Mouse (Mus musculus) midbrain, embryonic 16.5 days (tissue): Measurements from ENCODE around the gene Chst14. TPM values are rescaled to one million over a fixed set of nuclear protein-coding genes. Genes with fewer than 3 reads are reported as not detected.

Source experiments
- ATAC-seq: fragments of 200-750 bp; cut with Nextera tagmentation; 2 replicates; pipeline ENCODE4 v1.8.0; 2017; ENCODE audit warnings: moderate TSS enrichment
- H3K27ac ChIP-seq: fragments of 300-500 bp; sonication (generic); 2 replicates; pipeline ENCODE4 v1.5.1; 2014; ENCODE audit warnings: mild to moderate bottlenecking, low read length, mixed read lengths
- H3K27me3 ChIP-seq: fragments of 300-500 bp; sonication (generic); 2 replicates; pipeline ENCODE4 v1.6.1; 2014; ENCODE audit warnings: low read depth, low read length, mixed read lengths; ENCODE audit not compliant: control insufficient read depth, insufficient read depth
- H3K36me3 ChIP-seq: fragments of 300-500 bp; sonication (generic); 2 replicates; pipeline ENCODE4 v1.6.1; 2014; ENCODE audit warnings: mild to moderate bottlenecking, low read length, moderate library complexity, mixed read lengths; ENCODE audit not compliant: control insufficient read depth, insufficient read depth
- H3K4me1 ChIP-seq: fragments of 300-500 bp; sonication (generic); 2 replicates; pipeline ENCODE4 v1.6.1; 2014; ENCODE audit warnings: mild to moderate bottlenecking, low read length, mixed read lengths; ENCODE audit not compliant: control insufficient read depth, insufficient read depth
- H3K4me2 ChIP-seq: fragments of 300-500 bp; sonication (generic); 2 replicates; pipeline ENCODE4 v1.6.1; 2014; ENCODE audit warnings: mild to moderate bottlenecking, low read length, mixed read lengths
- H3K4me3 ChIP-seq: fragments of 300-500 bp; sonication (generic); 2 replicates; pipeline ENCODE4 v1.5.1; 2014; ENCODE audit warnings: low read depth, mild to moderate bottlenecking, low read length, moderate library complexity, mixed read lengths
- H3K9ac ChIP-seq: fragments of 300-500 bp; sonication (generic); 2 replicates; pipeline ENCODE4 v1.6.1; 2014; ENCODE audit warnings: low read depth, low read length, mixed read lengths
- H3K9me3 ChIP-seq: fragments of 300-500 bp; sonication (generic); replicated peaks from 2 replicates; pipeline ENCODE4 v1.6.1; 2014; ENCODE audit warnings: mild to moderate bottlenecking, low read length, mixed read lengths; ENCODE audit not compliant: control insufficient read depth, poor library complexity, severe bottlenecking
- WGBS: fragments of 180-500 bp; shearing (Covaris S2); extraction: QIAGEN DNeasy Blood & Tissue Kit; methylation state at CpG from one replicate; pipeline ENCODE4 v1.1.7; 2014; 5-methylcytosine and 5-hydroxymethylcytosine counted together
- polyA plus RNA-seq: library from polyadenylated mRNA; unstranded; fragments of >200 nt; fragmentation: Nextera tagmentation; extraction: Ambion mirVana; gene quantifications from 2 replicates; pipeline ENCODE4 v1.2.1, GENCODE M21; 2015

Gene Chst14
- polyA plus RNA-seq, 1 experiment from 2014 or later = 4.7 TPM

DNA sequence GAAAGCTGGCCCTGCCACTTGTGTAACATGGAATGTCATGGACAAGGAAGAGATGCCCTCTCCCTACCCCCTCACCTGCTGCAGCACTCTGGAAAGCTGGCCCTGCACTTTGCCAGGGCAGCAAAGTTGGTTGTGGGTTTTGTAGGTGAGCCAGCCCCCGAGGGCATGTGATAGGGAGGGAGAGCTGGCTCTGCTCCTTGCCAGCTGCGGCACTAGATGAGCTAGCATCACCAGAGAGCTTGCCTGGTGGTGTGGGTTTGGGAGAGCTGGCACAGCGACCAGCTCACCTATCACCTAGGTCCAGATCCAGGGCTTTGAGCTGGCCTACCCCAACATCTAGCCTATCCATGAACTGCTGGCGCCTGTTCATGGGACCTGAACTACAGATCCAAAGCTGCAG, 22.5 kb downstream of the Chst14 start:
- H3K36me3 ChIP-seq = no peaks in the 10 kb centered on the region
- WGBS = 77% methylated on average over 4 of the region's 4 CpGs
- no peak overlapping the region for H3K9ac ChIP-seq
- H3K4me1 ChIP-seq = no peaks in the 10 kb centered on the region
- H3K9me3 ChIP-seq = no peaks in the 10 kb centered on the region
- ATAC-seq = no peak
- H3K27ac ChIP-seq = no peak overlapping the region
- H3K4me3 ChIP-seq = no peak overlapping the region
- H3K27me3 ChIP-seq = no peaks in the 10 kb centered on the region
- H3K4me2 ChIP-seq = no peak overlapping the region

DNA sequence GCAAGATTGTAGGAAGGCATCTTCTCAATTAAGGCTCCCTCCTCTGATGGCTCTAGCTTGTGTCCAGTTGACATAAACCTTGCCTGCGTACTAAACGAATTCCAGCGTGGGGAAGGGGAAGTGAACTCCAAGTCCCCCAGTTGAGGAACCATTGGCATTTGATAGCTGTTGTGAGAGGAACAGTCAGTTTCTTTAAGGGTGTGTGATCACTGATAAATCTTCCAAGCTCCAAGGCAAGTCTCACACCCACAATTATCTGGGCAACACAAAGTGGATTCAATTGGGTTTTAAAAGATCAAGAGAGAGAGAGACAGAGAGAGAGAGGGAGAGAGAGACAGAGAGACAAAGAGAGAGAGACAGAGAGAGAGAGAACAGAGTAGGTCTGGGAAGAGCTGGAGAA, 23.4 kb downstream of the Chst14 start:
- Histone ChIP-seq H3K36me3 (no peaks in the 10 kb centered on the region), H3K4me1 (no peaks in the 10 kb centered on the region), H3K27ac (no peak overlapping the region), H3K4me3 (no peak overlapping the region), H3K27me3 (no peaks in the 10 kb centered on the region), H3K9ac (no peak overlapping the region), H3K9me3 (no peaks in the 10 kb centered on the region), H3K4me2 (no peak overlapping the region)
- 85% methylated on average over 3 of the region's 3 CpGs for WGBS
- no peak for ATAC-seq

DNA sequence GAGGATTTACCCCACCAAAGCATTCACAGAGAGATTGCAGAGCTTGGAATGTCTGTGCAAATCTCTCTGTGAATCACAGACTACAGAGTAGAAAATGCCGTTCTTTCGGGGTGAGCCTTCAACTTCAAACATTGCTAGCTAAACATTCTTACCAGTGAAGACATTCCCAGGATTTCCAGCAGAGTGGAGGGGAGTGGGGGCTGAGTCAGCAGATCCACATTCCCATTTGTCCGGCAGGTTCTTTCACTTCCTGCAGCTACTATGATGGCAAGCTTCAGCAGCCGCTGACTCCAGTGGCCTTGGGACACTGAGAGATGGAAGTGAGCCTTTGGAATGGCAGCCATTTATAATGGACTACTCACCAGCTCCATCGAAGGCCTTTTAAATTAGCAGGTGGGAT, 30.2 kb downstream of the Chst14 start:
- Histone ChIP-seq H3K9ac (no peak overlapping the region), H3K4me2 (no peak overlapping the region), H3K4me1 (no peaks in the 10 kb centered on the region), H3K4me3 (no peak overlapping the region), H3K27ac (no peak overlapping the region), H3K9me3 (no peaks in the 10 kb centered on the region), H3K36me3 (no peaks in the 10 kb centered on the region), H3K27me3 (no peaks in the 10 kb centered on the region)
- WGBS = 84% methylated on average over 5 of the region's 5 CpGs
- no peak for ATAC-seq

DNA sequence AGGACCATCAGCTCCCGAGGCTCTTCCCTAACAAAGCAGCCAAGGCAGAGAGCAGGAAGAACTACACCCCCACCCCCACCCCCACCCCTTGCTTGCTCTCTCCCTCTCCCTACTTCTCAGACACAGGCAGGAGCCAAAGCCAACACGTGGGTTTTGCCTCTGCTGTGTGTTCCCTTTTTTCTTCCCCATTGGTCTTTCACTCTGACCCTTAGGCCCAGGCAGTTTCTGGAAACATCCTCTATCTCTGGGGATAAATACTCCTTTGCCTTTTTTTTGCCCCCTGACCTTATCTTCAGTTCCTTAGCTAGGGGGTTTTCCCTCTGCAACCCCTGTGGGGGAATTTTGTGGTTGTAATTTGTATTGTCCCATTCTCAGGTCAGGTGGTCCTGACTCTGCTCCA, 33.3 kb downstream of the Chst14 start:
- 18% methylated on average over 2 of the region's 2 CpGs for WGBS
- Histone ChIP-seq H3K27ac (no peak overlapping the region), H3K36me3 (no peaks in the 10 kb centered on the region), H3K4me2 (no peak overlapping the region), H3K9me3 (no peaks in the 10 kb centered on the region), H3K4me3 (no peak overlapping the region), H3K4me1 (no peaks in the 10 kb centered on the region), H3K9ac (no peak overlapping the region), H3K27me3 (no peaks in the 10 kb centered on the region)
- ATAC-seq = no peak

DNA sequence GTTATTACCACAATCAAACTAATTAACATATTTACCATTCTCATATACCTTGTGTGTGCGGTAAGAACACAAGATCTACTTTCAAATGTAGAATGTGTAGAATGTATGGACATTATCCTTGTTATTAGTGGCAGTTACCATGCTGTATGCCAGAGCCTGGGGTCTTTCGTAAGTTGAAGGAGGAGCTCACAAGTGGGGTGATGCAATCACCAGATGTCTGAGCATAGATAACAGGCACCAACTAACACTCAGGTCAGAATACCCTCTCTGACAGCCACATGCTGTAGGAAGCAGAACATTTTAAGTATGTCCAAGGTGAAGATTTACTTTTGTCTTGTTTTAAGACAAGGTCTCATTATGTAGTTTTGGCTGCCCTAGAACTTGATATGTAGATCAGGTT, 34.1 kb downstream of the Chst14 start:
- H3K9ac ChIP-seq = no peak overlapping the region
- no peaks in the 10 kb centered on the region for H3K9me3 ChIP-seq
- ATAC-seq = no peak
- H3K4me1 ChIP-seq = no peaks in the 10 kb centered on the region
- no peaks in the 10 kb centered on the region for H3K27me3 ChIP-seq
- 91% methylated on average over 2 of the region's 2 CpGs for WGBS
- H3K36me3 ChIP-seq = no peaks in the 10 kb centered on the region
- H3K4me3 ChIP-seq = no peak overlapping the region
- no peak overlapping the region for H3K27ac ChIP-seq
- H3K4me2 ChIP-seq = no peak overlapping the region

DNA sequence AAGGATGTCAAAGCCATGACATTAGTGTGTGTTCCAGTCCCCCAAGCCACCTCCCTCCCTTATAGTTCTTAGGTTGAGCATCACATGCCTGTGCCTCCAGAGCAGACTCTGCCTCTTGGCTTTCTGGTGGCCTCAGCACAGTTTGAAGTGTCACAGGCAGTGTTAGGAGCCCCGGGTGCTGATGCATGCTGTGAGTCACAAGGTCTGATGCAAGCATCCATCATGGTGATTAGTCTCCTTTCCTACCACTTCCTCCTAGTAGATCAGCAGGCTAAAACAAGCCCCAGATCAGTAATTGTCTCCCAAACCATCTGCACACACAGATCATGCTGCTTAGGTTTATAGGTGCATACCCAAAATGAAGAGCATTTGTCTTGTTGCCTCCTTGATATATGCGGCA, 35.2 kb downstream of the Chst14 start:
- Histone ChIP-seq H3K4me2 (no peak overlapping the region), H3K27ac (no peak overlapping the region), H3K4me3 (no peak overlapping the region), H3K9ac (no peak overlapping the region), H3K36me3 (no peaks in the 10 kb centered on the region), H3K27me3 (no peaks in the 10 kb centered on the region), H3K4me1 (no peaks in the 10 kb centered on the region), H3K9me3 (no peaks in the 10 kb centered on the region)
- WGBS = 59% methylated on average over 2 of the region's 2 CpGs
- ATAC-seq = no peak

DNA sequence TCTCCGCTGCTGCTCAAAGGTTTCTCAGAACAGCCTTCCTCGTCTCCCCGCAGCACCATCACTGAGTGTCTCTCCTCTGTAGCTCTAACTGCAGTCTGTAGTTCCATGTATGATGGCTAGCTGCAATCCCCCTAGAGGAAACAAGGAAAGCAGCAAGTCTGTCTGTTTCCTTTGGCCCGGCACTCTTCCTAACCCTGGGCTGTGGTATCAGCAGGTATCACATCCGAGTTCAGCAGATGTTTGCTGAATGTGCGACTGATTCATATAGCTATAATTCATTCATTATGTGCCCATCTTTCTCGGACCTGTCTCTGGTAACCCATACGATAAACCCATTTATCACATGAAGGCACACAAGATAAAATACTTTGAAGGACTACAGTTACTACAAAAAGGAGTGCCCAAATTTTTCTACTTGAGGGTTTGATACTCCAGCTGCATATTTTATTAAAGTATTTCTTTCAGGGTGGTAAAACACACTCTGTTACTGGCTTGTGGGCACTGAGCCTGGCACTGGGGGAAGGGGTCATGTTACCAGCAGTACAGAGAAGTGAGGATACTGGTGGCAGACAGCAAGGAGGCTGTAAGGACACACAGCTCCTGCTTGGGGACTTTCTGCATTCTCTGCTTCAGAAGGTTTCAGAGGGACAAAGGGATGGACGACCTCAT, 36.8 kb downstream of the Chst14 start:
- H3K36me3 ChIP-seq = no peaks in the 10 kb centered on the region
- no peaks in the 10 kb centered on the region for H3K9me3 ChIP-seq
- no peak overlapping the region for H3K4me2 ChIP-seq
- WGBS = 57% methylated on average over 9 of the region's 9 CpGs
- no peak overlapping the region for H3K4me3 ChIP-seq
- H3K27me3 ChIP-seq = no peaks in the 10 kb centered on the region
- no peak overlapping the region for H3K27ac ChIP-seq
- H3K4me1 ChIP-seq = no peaks in the 10 kb centered on the region
- ATAC-seq = no peak
- H3K9ac ChIP-seq = no peak overlapping the region

DNA sequence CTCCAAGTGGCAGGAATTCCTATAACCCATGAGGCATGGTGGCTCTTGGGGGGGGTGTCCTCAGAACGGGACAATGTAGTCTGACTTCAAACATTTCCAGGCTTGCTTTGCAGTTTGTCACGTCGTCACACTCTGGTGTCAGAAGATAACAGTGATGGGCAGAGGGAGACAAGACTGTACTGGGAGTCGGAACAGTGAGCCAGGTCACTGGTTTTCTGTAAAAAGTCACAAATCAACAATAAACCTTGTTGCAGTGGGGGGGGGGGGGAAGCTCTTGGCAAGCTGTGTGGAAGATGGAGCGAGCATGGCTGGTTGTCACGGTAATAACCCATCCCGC, 37.3 kb downstream of the Chst14 start:
- no peak for ATAC-seq
- H3K9me3 ChIP-seq = no peaks in the 10 kb centered on the region
- WGBS = 64% methylated on average over 7 of the region's 7 CpGs
- H3K4me3 ChIP-seq = no peak overlapping the region
- H3K9ac ChIP-seq = no peak overlapping the region
- no peaks in the 10 kb centered on the region for H3K27me3 ChIP-seq
- no peaks in the 10 kb centered on the region for H3K36me3 ChIP-seq
- no peak overlapping the region for H3K4me2 ChIP-seq
- no peaks in the 10 kb centered on the region for H3K4me1 ChIP-seq
- H3K27ac ChIP-seq = no peak overlapping the region

DNA sequence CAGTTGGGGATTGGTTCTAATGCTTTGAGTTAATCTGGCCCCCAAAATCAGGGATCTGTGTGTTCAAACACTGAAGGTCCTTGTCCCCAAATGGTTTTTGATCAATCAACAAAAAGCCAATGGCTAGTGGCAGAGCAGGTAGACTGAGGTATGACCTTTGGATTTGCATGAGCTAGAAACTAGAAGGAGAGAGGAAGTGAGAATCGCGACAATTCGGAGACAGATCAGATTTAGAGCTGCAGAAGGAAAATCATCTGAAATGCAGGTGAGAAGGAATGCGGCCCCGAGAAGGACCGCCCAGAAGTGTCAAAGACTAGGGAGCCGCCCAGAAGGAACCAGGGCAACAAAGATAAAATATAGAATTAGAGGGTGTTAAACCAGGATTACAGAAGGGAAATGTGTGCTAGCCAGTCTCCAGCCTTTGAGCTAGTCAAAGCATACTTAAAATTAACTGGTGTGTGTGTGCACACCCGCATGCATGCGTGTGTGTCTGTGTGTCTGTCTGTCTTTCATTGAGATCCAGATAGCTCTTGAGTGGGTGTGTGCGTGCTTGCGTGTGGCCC, 43.4 kb downstream of the Chst14 start:
- Histone ChIP-seq H3K9me3 (no peaks in the 10 kb centered on the region), H3K4me2 (no peak overlapping the region), H3K27ac (no peak overlapping the region), H3K4me3 (no peak overlapping the region), H3K36me3 (no peaks in the 10 kb centered on the region), H3K4me1 (no peaks in the 10 kb centered on the region), H3K9ac (no peak overlapping the region), H3K27me3 (peaks cover 11% of the 10 kb centered on the region)
- no peak for ATAC-seq
- WGBS = 89% methylated on average over 11 of the region's 11 CpGs
